Mouse (Mus musculus) activated CD4-positive, CD25-positive, alpha-beta regulatory T cell (primary cell): ENCODE measurements around the gene Gjc3. TPM values are rescaled to one million over a fixed set of nuclear protein-coding genes. Genes with fewer than 3 reads are reported as not detected.

Experiments
- polyA plus RNA-seq, 2 experiments: library from polyadenylated mRNA; unstranded; fragments of 100-300 nt; shearing (Covaris generic); gene quantifications; one replicate each; pipeline ENCODE4 v1.2.1; 2017

The Gjc3 gene
- under 1 TPM in 1 of 2 experiments, not detected in 1; 0.06 TPM for polyA plus RNA-seq

DNA sequence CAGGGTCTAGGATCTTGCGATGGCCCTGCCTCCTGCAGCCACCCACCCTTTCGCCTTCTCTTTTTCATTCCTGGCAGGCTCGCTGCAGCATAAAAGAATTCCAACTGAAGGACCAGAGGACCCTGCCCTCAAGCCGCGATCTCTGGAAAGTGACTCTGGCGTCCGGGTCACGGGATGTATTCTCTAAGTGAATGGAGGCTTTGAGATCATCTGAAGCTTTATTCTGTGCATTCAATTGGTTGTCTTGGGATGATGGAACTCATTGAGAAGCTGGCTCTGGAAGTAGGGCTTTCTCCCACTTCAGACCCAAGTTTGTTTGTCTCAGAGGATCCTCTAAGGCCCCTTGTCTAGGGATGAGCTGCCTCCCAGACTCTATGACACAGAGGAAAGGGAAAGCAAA is at the start of gene Gjc3:
TSS of gene Gjc3 (minus strand) at position 154 of the 400 bp plus-strand sequence.

DNA sequence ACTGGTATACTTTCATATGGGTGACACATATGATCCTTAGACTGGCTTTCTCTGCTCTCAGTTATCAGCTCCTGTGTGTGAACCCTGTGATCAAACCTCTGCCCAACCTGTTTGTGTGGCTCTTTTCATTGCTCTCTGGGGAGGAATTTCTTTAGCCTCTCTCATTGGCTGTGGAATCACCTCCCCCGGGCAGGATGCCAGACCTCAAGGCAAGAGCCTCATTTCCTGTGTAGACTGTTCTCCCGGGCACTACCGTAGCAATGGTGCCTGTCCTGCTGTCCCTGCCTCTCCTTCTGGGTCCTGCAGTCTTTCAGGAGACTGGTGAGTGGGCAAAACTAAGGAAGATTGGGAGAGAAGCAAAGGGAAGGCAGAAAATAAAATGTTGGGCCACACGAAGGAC is 18.4 kb upstream of the Gjc3 start, which contains the start of gene Azgp1:
TSS of gene Azgp1 (plus strand) at position 221 of the 400 bp plus-strand sequence.

GRCm38 (mm10) chr5:137921532-137921931 is 41.4 kb downstream of the Gjc3 start, which contains the start of gene Cyp3a13:
Gene Cyp3a13 (minus strand): TSS chr5:137921619.

Other genes with a start within 250 kb of the Gjc3 start
- gene Nyap1, start 221.5 kb downstream of the Gjc3 start, polyA plus RNA-seq: under 1 TPM; 0.80 to 0.97 TPM
- 100 to 1,000 TPM; 347 to 409 TPM for gene Tsc22d4, start 217.4 kb downstream of the Gjc3 start, polyA plus RNA-seq
- 100 to 1,000 TPM; 105 to 113 TPM for gene Ppp1r35, start 184.2 kb downstream of the Gjc3 start, polyA plus RNA-seq
- 10 to 100 TPM; 32.6 to 35.7 TPM for gene Mepce, start 175.4 kb downstream of the Gjc3 start, polyA plus RNA-seq
- 10 to 100 TPM in 1 of 2 experiments, 1 to 10 TPM in 1; 6.7 to 12.5 TPM for gene Zcwpw1, start 175.3 kb downstream of the Gjc3 start, polyA plus RNA-seq
- 1 to 10 TPM in 1 of 2 experiments, under 1 TPM in 1; 0.70 to 1.2 TPM for gene Pilra, start 126.8 kb downstream of the Gjc3 start, polyA plus RNA-seq
- gene Pilrb1, start 105.0 kb downstream of the Gjc3 start, polyA plus RNA-seq: 1 to 10 TPM in 1 of 2 experiments, under 1 TPM in 1; 0.58 to 1.5 TPM
- 1 to 10 TPM in 1 of 2 experiments, under 1 TPM in 1; 0.44 to 1.6 TPM for gene Pilrb2, start 91.3 kb downstream of the Gjc3 start, polyA plus RNA-seq
- under 1 TPM in 1 of 2 experiments, not detected in 1; 0.11 TPM for gene Cyp3a13, start 41.5 kb downstream of the Gjc3 start, polyA plus RNA-seq
- not detected for gene Azgp1, start 18.4 kb upstream of the Gjc3 start, polyA plus RNA-seq
- gene Smok3a, start 58.2 kb upstream of the Gjc3 start, polyA plus RNA-seq: under 1 TPM in 1 of 2 experiments, not detected in 1; 0.10 TPM
- gene Smok3b, start 58.3 kb upstream of the Gjc3 start, polyA plus RNA-seq: under 1 TPM in 1 of 2 experiments, not detected in 1; 0.50 TPM
- under 1 TPM in 1 of 2 experiments, not detected in 1; 0.20 TPM for gene Smok3c, start 90.1 kb upstream of the Gjc3 start, polyA plus RNA-seq
- gene Zkscan1, start 122.0 kb upstream of the Gjc3 start, polyA plus RNA-seq: 10 to 100 TPM; 13.7 to 15.0 TPM
- gene Zscan21, start 153.8 kb upstream of the Gjc3 start, polyA plus RNA-seq: 10 to 100 TPM; 25.9 to 26.6 TPM
- 10 to 100 TPM; 13.8 to 18.1 TPM for gene Zfp113, start 192.6 kb upstream of the Gjc3 start, polyA plus RNA-seq
- 100 to 1,000 TPM; 201 to 238 TPM for gene Cops6, start 198.0 kb upstream of the Gjc3 start, polyA plus RNA-seq
- gene Ap4m1, start 208.9 kb upstream of the Gjc3 start, polyA plus RNA-seq: 10 to 100 TPM in 1 of 2 experiments, 1 to 10 TPM in 1; 4.1 to 11.6 TPM
- gene Mcm7, start 209.3 kb upstream of the Gjc3 start, polyA plus RNA-seq: 10 to 100 TPM; 79.6 to 79.8 TPM
- 10 to 100 TPM; 34.4 to 42.4 TPM for gene Taf6, start 224.4 kb upstream of the Gjc3 start, polyA plus RNA-seq
- 10 to 100 TPM; 13.7 to 14.6 TPM for gene Cnpy4, start 224.4 kb upstream of the Gjc3 start, polyA plus RNA-seq
- 1 to 10 TPM; 1.1 to 2.5 TPM for gene Mblac1, start 231.2 kb upstream of the Gjc3 start, polyA plus RNA-seq